Mouse (Mus musculus): ENCODE measurements around the gene Sh2d3c. TPM values are rescaled to one million over a fixed set of nuclear protein-coding genes. Genes with fewer than 3 reads are reported as not detected.

The Sh2d3c gene
- total and polyA plus RNA-seq, 3 experiments, result 4.8 to 25.8 (median 11.1) TPM

DNA sequence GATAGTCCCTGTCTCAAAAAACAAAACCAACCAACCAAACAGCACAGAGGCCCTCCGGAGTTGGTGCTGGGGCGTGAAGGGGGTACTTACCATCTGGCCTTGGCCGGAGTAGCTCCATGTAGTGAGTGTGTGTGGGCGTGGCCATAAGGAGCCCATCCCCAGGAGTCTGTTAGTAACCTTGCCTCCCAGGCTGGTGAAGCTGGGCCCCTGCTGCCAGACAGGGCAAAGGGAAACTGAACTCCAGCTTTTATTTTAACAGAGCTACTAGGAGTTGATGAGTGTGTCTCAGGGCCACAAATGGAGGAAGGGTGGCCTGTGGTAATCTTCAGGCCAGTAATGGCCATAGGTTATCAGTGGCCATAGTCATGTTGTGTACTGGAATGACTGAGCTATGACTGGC, 13.6 kb downstream of the Sh2d3c start:
- no peak overlapping the region for H3K27ac ChIP-seq (ENCODE audit: insufficient read depth, low read depth)
- H3K36me3 ChIP-seq (replicated peaks in 1 of 2; ENCODE audit: control insufficient read depth in 1 of 2, insufficient read depth in 1 of 2, low read length in 1 of 2), result peaks cover 12 to 90% of the 10 kb centered on the region in 2 experiments
- H3K79me2 ChIP-seq (replicated peaks; ENCODE audit: control insufficient read depth, extremely low read depth, insufficient read depth, poor library complexity, severe bottlenecking), result no peaks in the 10 kb centered on the region
- H3K4me3 ChIP-seq (replicated peaks in 1 of 3; ENCODE audit: low read depth in 2 of 3, low read length in 2 of 3, poor library complexity in 1 of 3), result no peak overlapping the region
- in situ Hi-C loops (cut with MboI; ENCODE audit: low pct_ligation_motif_present, low pct_unique_long_range_greater_than_20kb, low sequenced_read_pairs), result no loop called here
- H3K4me1 ChIP-seq (ENCODE audit: control insufficient read depth in 1 of 2, insufficient read depth in 2 of 2), result peaks cover 4 to 49% of the 10 kb centered on the region in 2 experiments; a peak in 3 of 4 replicates
- H3K9me3 ChIP-seq (replicated peaks; ENCODE audit: low read length), result no peaks in the 10 kb centered on the region
- dilution Hi-C loops (cut with MboI; ENCODE audit: extremely low pct_ligation_motif_present, extremely low pct_unique_long_range_greater_than_20kb, low sequenced_read_pairs), result no loop called here
- H3K4me2 ChIP-seq (ENCODE audit: insufficient read depth, low read depth, poor library complexity, severe bottlenecking), result no peak overlapping the region
- no peak overlapping the region for H3K9ac ChIP-seq (ENCODE audit: insufficient read depth, low read depth)
- TF ChIP-seq MAX (IDR thresholded peaks at IDR 0.05; ENCODE audit: low read length), result no peak
- DNase-seq (ENCODE audit: extremely low read depth), result no peak
- H3K27me3 ChIP-seq (replicated peaks), result no peaks in the 10 kb centered on the region

DNA sequence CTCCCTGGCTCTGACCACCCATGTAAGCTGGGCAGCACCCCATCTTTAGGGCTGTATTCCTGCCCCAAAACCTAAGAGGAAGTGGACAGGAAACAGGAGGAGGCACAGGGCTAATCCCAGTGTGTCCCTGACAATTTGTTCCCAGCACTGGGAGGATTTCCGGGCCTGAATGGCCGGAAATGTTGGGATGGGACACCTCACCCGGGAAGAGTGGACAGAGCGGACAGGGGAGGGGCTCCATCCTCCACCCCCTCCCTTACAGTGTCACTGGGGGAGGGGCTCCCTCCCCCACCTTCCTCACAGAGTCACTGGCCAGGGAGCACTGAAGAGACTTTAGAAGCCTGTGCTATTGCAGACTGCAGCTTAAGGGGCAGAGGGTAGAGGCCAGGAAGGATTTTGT, 14.1 kb downstream of the Sh2d3c start:
- in situ Hi-C loops (cut with MboI; ENCODE audit: low pct_ligation_motif_present, low pct_unique_long_range_greater_than_20kb, low sequenced_read_pairs), result no loop called here
- no peak overlapping the region for H3K27ac ChIP-seq (ENCODE audit: insufficient read depth, low read depth)
- peaks cover 4 to 47% of the 10 kb centered on the region in 2 experiments; a peak in 3 of 4 replicates for H3K4me1 ChIP-seq (ENCODE audit: control insufficient read depth in 1 of 2, insufficient read depth in 2 of 2)
- H3K79me2 ChIP-seq (replicated peaks; ENCODE audit: control insufficient read depth, extremely low read depth, insufficient read depth, poor library complexity, severe bottlenecking), result no peaks in the 10 kb centered on the region
- TF ChIP-seq MXI1 (IDR thresholded peaks at IDR 0.05; ENCODE audit: low read depth, low read length) (no peak), ZNF384 (IDR thresholded peaks at IDR 0.05; ENCODE audit: low read depth, low read length) (no peak), ELF1 (IDR thresholded peaks at IDR 0.05; ENCODE audit: low read depth, low read length) (no peak), NRF1 (IDR thresholded peaks at IDR 0.05; ENCODE audit: low read depth, low read length) (no peak), BHLHE40 (IDR thresholded peaks at IDR 0.05; ENCODE audit: low read depth, low read length) (no peak), CHD1 (IDR thresholded peaks at IDR 0.05; ENCODE audit: low read depth, low read length) (no peak), MEF2A (IDR thresholded peaks at IDR 0.05; ENCODE audit: borderline replicate concordance, low read depth, low read length) (no peak)
- H3K36me3 ChIP-seq (replicated peaks in 1 of 2; ENCODE audit: control insufficient read depth in 1 of 2, insufficient read depth in 1 of 2, low read length in 1 of 2), result peaks cover 10 to 90% of the 10 kb centered on the region in 2 experiments
- H3K4me3 ChIP-seq (replicated peaks in 1 of 3; ENCODE audit: low read depth in 2 of 3, low read length in 2 of 3, poor library complexity in 1 of 3), result no peak overlapping the region
- dilution Hi-C loops (cut with MboI; ENCODE audit: extremely low pct_ligation_motif_present, extremely low pct_unique_long_range_greater_than_20kb, low sequenced_read_pairs), result no loop called here
- H3K9ac ChIP-seq (ENCODE audit: insufficient read depth, low read depth), result no peak overlapping the region
- no peaks in the 10 kb centered on the region for H3K27me3 ChIP-seq (replicated peaks)
- H3K9me3 ChIP-seq (replicated peaks; ENCODE audit: low read length), result no peaks in the 10 kb centered on the region
- DNase-seq (ENCODE audit: extremely low read depth), result no peak
- no peak overlapping the region for H3K4me2 ChIP-seq (ENCODE audit: insufficient read depth, low read depth, poor library complexity, severe bottlenecking)

DNA sequence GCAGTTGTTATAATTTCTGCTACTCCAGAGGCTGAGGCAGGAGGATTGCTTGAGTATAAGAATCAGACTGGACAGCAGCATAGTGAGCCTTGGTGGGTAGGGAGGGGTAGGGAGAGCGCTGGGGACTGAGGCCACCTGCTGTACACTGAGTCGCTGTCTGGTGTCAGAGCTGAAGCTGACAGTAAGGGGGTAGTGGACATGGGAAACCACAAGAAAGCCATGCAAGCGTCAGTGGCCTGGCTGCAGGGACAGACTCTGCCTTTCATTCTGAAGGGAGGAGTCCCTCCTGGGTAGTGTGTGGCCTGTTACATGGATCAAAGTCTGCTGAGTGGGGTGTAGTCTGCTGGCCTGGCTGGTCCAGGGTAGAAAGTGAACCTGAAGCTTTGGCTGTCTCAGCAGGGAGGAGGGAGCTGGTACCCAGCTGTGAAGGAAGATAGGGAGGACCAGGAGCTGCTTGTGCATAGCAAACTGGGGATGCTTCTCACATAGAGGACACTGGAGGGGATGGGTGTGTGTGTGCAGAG, 15.5 kb downstream of the Sh2d3c start:
- Histone ChIP-seq H3K79me2 (replicated peaks; ENCODE audit: control insufficient read depth, extremely low read depth, insufficient read depth, poor library complexity, severe bottlenecking) (no peaks in the 10 kb centered on the region), H3K4me3 (replicated peaks in 1 of 3; ENCODE audit: low read depth in 2 of 3, low read length in 2 of 3, poor library complexity in 1 of 3) (no peak overlapping the region), H3K9ac (ENCODE audit: insufficient read depth, low read depth) (no peak overlapping the region), H3K27ac (ENCODE audit: insufficient read depth, low read depth) (no peak overlapping the region), H3K4me2 (ENCODE audit: insufficient read depth, low read depth, poor library complexity, severe bottlenecking) (no peak overlapping the region), H3K27me3 (replicated peaks) (no peaks in the 10 kb centered on the region), H3K36me3 (replicated peaks in 1 of 2; ENCODE audit: control insufficient read depth in 1 of 2, insufficient read depth in 1 of 2, low read length in 1 of 2) (peaks cover 13 to 88% of the 10 kb centered on the region in 2 experiments), H3K9me3 (replicated peaks; ENCODE audit: low read length) (no peaks in the 10 kb centered on the region), H3K4me1 (ENCODE audit: control insufficient read depth in 1 of 2, insufficient read depth in 2 of 2) (peaks cover 4 to 38% of the 10 kb centered on the region in 2 experiments; a peak in 3 of 4 replicates)
- in situ Hi-C loops (cut with MboI; ENCODE audit: low pct_ligation_motif_present, low pct_unique_long_range_greater_than_20kb, low sequenced_read_pairs), result no loop called here
- no peak for TF ChIP-seq MAZ (IDR thresholded peaks at IDR 0.05; ENCODE audit: low read depth, low read length)
- no peak for TF ChIP-seq USF1 (IDR thresholded peaks at IDR 0.05; ENCODE audit: low read depth, low read length)
- TF ChIP-seq ZKSCAN1 (IDR thresholded peaks at IDR 0.05; ENCODE audit: borderline replicate concordance, low read depth, low read length), result no peak
- TF ChIP-seq SMC3 (IDR thresholded peaks at IDR 0.05; ENCODE audit: low read depth, low read length), result peak; percentile 14
- TF ChIP-seq ZC3H11A (IDR thresholded peaks at IDR 0.05; ENCODE audit: low read depth, low read length), result no peak
- no peak for TF ChIP-seq JUN (IDR thresholded peaks at IDR 0.05; ENCODE audit: insufficient read depth, low read depth, low read length)
- TF ChIP-seq JUND (conservative IDR thresholded peaks at IDR 0.05; ENCODE audit: low read depth, low read length), result no peak
- 0 out of 4 replicates have a peak, but pooled peaks of 1 of the 2 experiments have one; percentile 6 for TF ChIP-seq CTCF (conservative IDR thresholded peaks at IDR 0.05 in 1 of 2, IDR thresholded peaks at IDR 0.05 in 1 of 2; ENCODE audit: low read depth in 2 of 2, low read length in 2 of 2)
- dilution Hi-C loops (cut with MboI; ENCODE audit: extremely low pct_ligation_motif_present, extremely low pct_unique_long_range_greater_than_20kb, low sequenced_read_pairs), result no loop called here
- no peak for DNase-seq (ENCODE audit: extremely low read depth)
